ENCODE assay signal across 16 mouse cellular contexts in the genomic region with DNA sequence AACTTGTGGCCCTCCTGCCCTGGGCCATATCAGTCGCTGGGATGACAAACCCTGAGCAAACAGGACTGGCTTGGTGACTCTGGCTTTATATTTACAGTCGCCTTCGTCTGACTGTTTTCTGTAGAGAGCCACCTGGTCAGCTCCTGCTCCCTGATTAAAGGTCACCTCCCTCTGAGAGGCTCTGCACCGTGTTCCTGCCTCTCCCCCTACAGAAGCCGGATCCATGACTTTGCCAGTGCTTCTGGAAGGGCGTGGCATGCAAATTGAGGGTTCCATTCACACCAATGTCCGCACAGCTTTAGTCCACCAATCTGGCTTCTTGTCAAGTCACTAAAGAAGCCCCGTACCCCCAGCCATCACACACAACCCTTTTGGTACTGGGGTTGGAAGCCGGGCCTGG. TPM values are rescaled to one million over a fixed set of nuclear protein-coding genes. Genes with fewer than 3 reads are reported as not detected.
A peak's percentile ranks its signal among the peaks of the same experiment; 100 is the strongest.
DNase-seq lines count a peak whose midpoint lies in the region; ATAC-seq and TF ChIP-seq lines count a peak whose summit lies in the region.
"Had no signal": no experiment of that assay in that cellular context is flagged by ENCODE, and none has a peak within 500 bp of the region (broad histone marks: within the 10 kb centered on the region; RNA-seq: fewer than 3 reads in every experiment).

No protein-coding gene starts in this region.

- 46% methylated on average over 9 of the region's 9 CpGs for WGBS in heart, embryonic 11.5 days (ENCODE audit: insufficient replicate concordance)
- WGBS in heart, adult 2 months = 73% methylated on average over 9 of the region's 9 CpGs
- WGBS in intestine, embryonic 15.5 days = 44% methylated on average over 9 of the region's 9 CpGs
- 54% methylated on average over 9 of the region's 9 CpGs for WGBS in liver, embryonic 15.5 days (ENCODE audit: insufficient replicate concordance)
- 57% methylated on average over 9 of the region's 9 CpGs for WGBS in neural tube, embryonic 15.5 days

- H3K4me3 ChIP-seq in heart, embryonic 11.5 days (ENCODE audit: low read depth, low read length) = no peak overlapping the region
- H3K4me3 ChIP-seq in heart, adult 2 months = no peak overlapping the region
- peak overlapping the region; percentile 53 for H3K4me3 ChIP-seq in E14TG2a.4 (replicated peaks; ENCODE audit: low read length)
- H3K4me3 ChIP-seq in intestine, embryonic 15.5 days (replicated peaks) = no peak overlapping the region
- H3K4me3 ChIP-seq in liver, embryonic 15.5 days (replicated peaks) = no peak overlapping the region
- H3K4me3 ChIP-seq in neural tube, embryonic 15.5 days (replicated peaks) = no peak overlapping the region
- H3K4me3 ChIP-seq: embryonic facial prominence, embryonic 15.5 days; heart, embryonic 12.5 days; hindbrain, embryonic 12.5 days; limb, embryonic 10.5 days; myocyte had no signal

- TF ChIP-seq CTCF in heart, adult 2 months (IDR thresholded peaks at IDR 0.05) = no peak
- TF ChIP-seq CTCF in E14TG2a.4 (conservative IDR thresholded peaks at IDR 0.05; ENCODE audit: low read length) = no peak

- no peak for TF ChIP-seq EP300 in heart, adult 2 months (IDR thresholded peaks at IDR 0.05; ENCODE audit: insufficient read depth, low read depth, low read length)

- 0 out of 2 replicates have a peak overlapping the region, but pooled peaks have one; percentile 39 for H3K9ac ChIP-seq in heart, embryonic 11.5 days (ENCODE audit: low read depth, low read length)
- H3K9ac ChIP-seq in heart, adult 2 months (ENCODE audit: low read depth, low read length) = no peak overlapping the region
- no peak overlapping the region for H3K9ac ChIP-seq in intestine, embryonic 15.5 days
- H3K9ac ChIP-seq in liver, embryonic 15.5 days = no peak overlapping the region
- no peak overlapping the region for H3K9ac ChIP-seq in neural tube, embryonic 15.5 days (replicated peaks)
- H3K9ac ChIP-seq: embryonic facial prominence, embryonic 15.5 days; heart, embryonic 12.5 days; hindbrain, embryonic 12.5 days had no signal

- no peaks in the 10 kb centered on the region for H3K36me3 ChIP-seq in heart, embryonic 11.5 days (ENCODE audit: control insufficient read depth, insufficient read depth, low read length)
- H3K36me3 ChIP-seq in heart, adult 2 months (ENCODE audit: control insufficient read depth, insufficient read depth, low read length) = no peaks in the 10 kb centered on the region
- H3K36me3 ChIP-seq in E14TG2a.4 (ENCODE audit: insufficient read depth, low read length) = no peaks in the 10 kb centered on the region
- H3K36me3 ChIP-seq in intestine, embryonic 15.5 days = no peaks in the 10 kb centered on the region
- H3K36me3 ChIP-seq in liver, embryonic 15.5 days (replicated peaks) = no peaks in the 10 kb centered on the region
- H3K36me3 ChIP-seq in neural tube, embryonic 15.5 days = no peaks in the 10 kb centered on the region
- H3K36me3 ChIP-seq: embryonic facial prominence, embryonic 15.5 days; heart, embryonic 12.5 days; hindbrain, embryonic 12.5 days; limb, embryonic 10.5 days had no signal

- no peak overlapping the region for H3K4me2 ChIP-seq in heart, embryonic 11.5 days
- H3K4me2 ChIP-seq in intestine, embryonic 15.5 days (replicated peaks) = no peak overlapping the region
- H3K4me2 ChIP-seq in liver, embryonic 15.5 days = no peak overlapping the region
- no peak overlapping the region for H3K4me2 ChIP-seq in neural tube, embryonic 15.5 days
- H3K4me2 ChIP-seq: embryonic facial prominence, embryonic 15.5 days; heart, embryonic 12.5 days; hindbrain, embryonic 12.5 days had no signal

- no peak for TF ChIP-seq POLR2A in heart, adult 2 months (IDR thresholded peaks at IDR 0.05; ENCODE audit: insufficient read depth, low read depth, low read length)

- no peak overlapping the region for H3K27ac ChIP-seq in heart, embryonic 11.5 days (ENCODE audit: low read depth, low read length)
- no peak overlapping the region for H3K27ac ChIP-seq in heart, adult 2 months
- H3K27ac ChIP-seq in intestine, embryonic 15.5 days = peak overlapping the region; percentile 55
- H3K27ac ChIP-seq in liver, embryonic 15.5 days (replicated peaks) = peak overlapping the region; percentile 55
- H3K27ac ChIP-seq in neural tube, embryonic 15.5 days (replicated peaks) = no peak overlapping the region
- H3K27ac ChIP-seq: embryonic facial prominence, embryonic 15.5 days; hindbrain, embryonic 12.5 days; limb, embryonic 10.5 days had no signal

- intact Hi-C loops in heart, adult 2 months (cut with DNase I) = loop anchor here (5.0 kb wide), 1 partner anchor 39 kb away; no protein-coding TSS in a partner anchor

- no peak for DNase-seq in heart, adult 2 months
- no peak for DNase-seq in adrenal gland, adult 2 months
- no peak for DNase-seq in layer of hippocampus, adult 11-12 months (ENCODE audit: low spot score)
- DNase-seq: cerebellum, adult 2 months; right cerebral cortex, postnatal 25 days had no signal

- no peaks in the 10 kb centered on the region for H3K27me3 ChIP-seq in heart, embryonic 11.5 days (ENCODE audit: control insufficient read depth, insufficient read depth, low read length)
- H3K27me3 ChIP-seq in heart, adult 2 months (ENCODE audit: control insufficient read depth, insufficient read depth, low read length) = no peaks in the 10 kb centered on the region
- H3K27me3 ChIP-seq in E14TG2a.4 (ENCODE audit: insufficient read depth, low read length) = peaks cover 30% of the 10 kb centered on the region
- no peaks in the 10 kb centered on the region for H3K27me3 ChIP-seq in intestine, embryonic 15.5 days (replicated peaks)
- 0 out of 2 replicates have a peak, but pooled peaks cover 5% of the 10 kb centered on the region for H3K27me3 ChIP-seq in liver, embryonic 15.5 days
- no peaks in the 10 kb centered on the region for H3K27me3 ChIP-seq in neural tube, embryonic 15.5 days (replicated peaks)
- H3K27me3 ChIP-seq: embryonic facial prominence, embryonic 15.5 days; heart, embryonic 12.5 days; hindbrain, embryonic 12.5 days had no signal

- H3K4me1 ChIP-seq in heart, embryonic 11.5 days (ENCODE audit: control insufficient read depth, insufficient read depth, low read length) = peaks cover 31% of the 10 kb centered on the region
- H3K4me1 ChIP-seq in heart, adult 2 months (ENCODE audit: control insufficient read depth, insufficient read depth, low read length) = peaks cover 4% of the 10 kb centered on the region
- H3K4me1 ChIP-seq in E14TG2a.4 (replicated peaks; ENCODE audit: low read depth, low read length) = peaks cover 42% of the 10 kb centered on the region
- H3K4me1 ChIP-seq in intestine, embryonic 15.5 days (replicated peaks) = peaks cover 33% of the 10 kb centered on the region
- peaks cover 66% of the 10 kb centered on the region for H3K4me1 ChIP-seq in liver, embryonic 15.5 days (replicated peaks)
- H3K4me1 ChIP-seq in neural tube, embryonic 15.5 days = peaks cover 34% of the 10 kb centered on the region; the same call in 1 of the 2 replicates

- no peaks in the 10 kb centered on the region for H3K79me2 ChIP-seq in heart, adult 2 months (replicated peaks; ENCODE audit: control insufficient read depth, insufficient read depth, low read length)

- no peak for ATAC-seq in heart, embryonic 11.5 days (replicated peaks; ENCODE audit: insufficient number of reproducible peaks, low FRiP score, low TSS enrichment)
- ATAC-seq in intestine, embryonic 15.5 days = peak; percentile 79
- ATAC-seq in liver, embryonic 15.5 days (ENCODE audit: insufficient read depth) = peak; percentile 54
- no peak for ATAC-seq in neural tube, embryonic 15.5 days (ENCODE audit: low FRiP score)
- ATAC-seq: forebrain, embryonic 14.5 days had no signal

- H3K9me3 ChIP-seq in heart, embryonic 11.5 days (replicated peaks; ENCODE audit: control insufficient read depth, low read length) = no peaks in the 10 kb centered on the region
- H3K9me3 ChIP-seq in E14TG2a.4 (ENCODE audit: low read length) = no peaks in the 10 kb centered on the region
- no peaks in the 10 kb centered on the region for H3K9me3 ChIP-seq in intestine, embryonic 15.5 days
- H3K9me3 ChIP-seq in liver, embryonic 15.5 days (replicated peaks) = no peaks in the 10 kb centered on the region
- no peaks in the 10 kb centered on the region for H3K9me3 ChIP-seq in neural tube, embryonic 15.5 days (replicated peaks)
- H3K9me3 ChIP-seq: embryonic facial prominence, embryonic 15.5 days; heart, embryonic 12.5 days; hindbrain, embryonic 12.5 days; limb, embryonic 10.5 days had no signal

RNA-seq across cellular contexts. Expression of a gene that starts 19.0 kb away (rescaled TPM):
- 1.1 and 1.4 TPM in 2 replicates for polyA plus RNA-seq in heart, embryonic 11.5 days (2014; fragmentation: Nextera tagmentation; extraction: Ambion mirVana)
- 1 to 10 TPM; 8.9 to 9.9 TPM for total RNA-seq in heart, adult 2 months (2021)
- 7.8 and 10.1 TPM in 2 replicates for polyA plus RNA-seq in heart, adult 2 months (2012; rRNA removed)
- polyA plus RNA-seq in intestine, embryonic 15.5 days (2015; fragmentation: Nextera tagmentation; extraction: Ambion mirVana) = 2.3 and 2.5 TPM in 2 replicates
- 6.1 and 7.1 TPM in 2 replicates for polyA plus RNA-seq in liver, embryonic 15.5 days (2015; fragmentation: Nextera tagmentation; extraction: Ambion mirVana)
- polyA plus RNA-seq in neural tube, embryonic 15.5 days (2015; fragmentation: Nextera tagmentation; extraction: Ambion mirVana) = 22.1 and 23.2 TPM in 2 replicates
- total RNA-seq in adrenal gland, adult 2 months (2021) = 10 to 100 TPM in 1 of 2 experiments, 1 to 10 TPM in 1; 9.9 to 16.0 TPM
- 14.8 and 15.4 TPM in 2 replicates for polyA plus RNA-seq in adrenal gland, adult 2 months (2012; rRNA removed)

RNA-seq across cellular contexts. Expression of a gene that starts 35.5 kb away (rescaled TPM):
- polyA plus RNA-seq in heart, embryonic 11.5 days (2014; fragmentation: Nextera tagmentation; extraction: Ambion mirVana) = 13.6 and 14.8 TPM in 2 replicates
- 10 to 100 TPM; 14.6 to 16.4 TPM for total RNA-seq in heart, adult 2 months (2021)
- polyA plus RNA-seq in heart, adult 2 months (2012; rRNA removed) = 25.5 and 30.0 TPM in 2 replicates
- 26.3 and 29.2 TPM in 2 replicates for polyA plus RNA-seq in intestine, embryonic 15.5 days (2015; fragmentation: Nextera tagmentation; extraction: Ambion mirVana)
- polyA plus RNA-seq in liver, embryonic 15.5 days (2015; fragmentation: Nextera tagmentation; extraction: Ambion mirVana) = 14.2 and 15.2 TPM in 2 replicates
- 39.5 and 43.7 TPM in 2 replicates for polyA plus RNA-seq in neural tube, embryonic 15.5 days (2015; fragmentation: Nextera tagmentation; extraction: Ambion mirVana)
- total RNA-seq in adrenal gland, adult 2 months (2021) = 10 to 100 TPM; 28.9 to 49.2 TPM
- polyA plus RNA-seq in adrenal gland, adult 2 months (2012; rRNA removed) = 177 and 230 TPM in 2 replicates

RNA-seq across cellular contexts. Expression of a gene that starts 39.3 kb away (rescaled TPM):
- polyA plus RNA-seq in heart, embryonic 11.5 days (2014; fragmentation: Nextera tagmentation; extraction: Ambion mirVana) = 65.7 and 74.6 TPM in 2 replicates
- total RNA-seq in heart, adult 2 months (2021) = 10 to 100 TPM; 34.2 to 41.5 TPM
- 16.9 and 17.5 TPM in 2 replicates for polyA plus RNA-seq in heart, adult 2 months (2012; rRNA removed)
- polyA plus RNA-seq in intestine, embryonic 15.5 days (2015; fragmentation: Nextera tagmentation; extraction: Ambion mirVana) = 90.8 and 95.4 TPM in 2 replicates
- 52.1 and 53.5 TPM in 2 replicates for polyA plus RNA-seq in liver, embryonic 15.5 days (2015; fragmentation: Nextera tagmentation; extraction: Ambion mirVana)
- 87.7 and 89.1 TPM in 2 replicates for polyA plus RNA-seq in neural tube, embryonic 15.5 days (2015; fragmentation: Nextera tagmentation; extraction: Ambion mirVana)
- total RNA-seq in adrenal gland, adult 2 months (2021) = 10 to 100 TPM; 40.0 to 56.3 TPM
- 18.8 and 28.8 TPM in 2 replicates for polyA plus RNA-seq in adrenal gland, adult 2 months (2012; rRNA removed)

RNA-seq across cellular contexts. Expression of a gene that starts 44.5 kb away (rescaled TPM):
- polyA plus RNA-seq in heart, embryonic 11.5 days (2014; fragmentation: Nextera tagmentation; extraction: Ambion mirVana) = 43.3 and 48.2 TPM in 2 replicates
- total RNA-seq in heart, adult 2 months (2021) = 10 to 100 TPM; 16.0 to 16.7 TPM
- polyA plus RNA-seq in heart, adult 2 months (2012; rRNA removed) = 22.7 and 29.4 TPM in 2 replicates
- polyA plus RNA-seq in intestine, embryonic 15.5 days (2015; fragmentation: Nextera tagmentation; extraction: Ambion mirVana) = 28.2 and 28.8 TPM in 2 replicates
- polyA plus RNA-seq in liver, embryonic 15.5 days (2015; fragmentation: Nextera tagmentation; extraction: Ambion mirVana) = 16.5 and 17.3 TPM in 2 replicates
- 48.8 and 50.4 TPM in 2 replicates for polyA plus RNA-seq in neural tube, embryonic 15.5 days (2015; fragmentation: Nextera tagmentation; extraction: Ambion mirVana)
- 100 to 1,000 TPM in 1 of 2 experiments, 10 to 100 TPM in 1; 65.8 to 146 TPM for total RNA-seq in adrenal gland, adult 2 months (2021)
- 198 and 208 TPM in 2 replicates for polyA plus RNA-seq in adrenal gland, adult 2 months (2012; rRNA removed)

Comparison
In these comparisons a context has a peak if more than half of its experiments do, and no peak if none do; other contexts are left out.
1. ATAC-seq: peak in intestine, embryonic 15.5 days (single experiment) and liver, embryonic 15.5 days (single experiment); none in heart, embryonic 11.5 days (single experiment) and neural tube, embryonic 15.5 days (single experiment).
2. H3K27ac ChIP-seq: peak in intestine, embryonic 15.5 days (single experiment) and liver, embryonic 15.5 days (single experiment); none in heart, embryonic 11.5 days (single experiment), heart, adult 2 months (single experiment) and neural tube, embryonic 15.5 days (single experiment).